Mouse (Mus musculus) testis, adult 2 months (tissue): ENCODE data around the gene Pax7.

Experiments used
- CTCF ChIP-seq: fragments of 200-500 bp; IDR thresholded peaks from 2 replicates; pipeline ENCODE4 v1.5.1; 2012; ENCODE audit warnings: low read depth, mild to moderate bottlenecking, inconsistent platforms, low read length, moderate library complexity; ENCODE audit not compliant: control insufficient read depth, insufficient read depth, insufficient replicate concordance
- POLR2A ChIP-seq: fragments of 200-500 bp; IDR thresholded peaks from 2 replicates; pipeline ENCODE4 v1.6.1; 2012; ENCODE audit warnings: low read depth, mild to moderate bottlenecking, inconsistent platforms, low read length, moderate library complexity; ENCODE audit not compliant: control insufficient read depth

DNA sequence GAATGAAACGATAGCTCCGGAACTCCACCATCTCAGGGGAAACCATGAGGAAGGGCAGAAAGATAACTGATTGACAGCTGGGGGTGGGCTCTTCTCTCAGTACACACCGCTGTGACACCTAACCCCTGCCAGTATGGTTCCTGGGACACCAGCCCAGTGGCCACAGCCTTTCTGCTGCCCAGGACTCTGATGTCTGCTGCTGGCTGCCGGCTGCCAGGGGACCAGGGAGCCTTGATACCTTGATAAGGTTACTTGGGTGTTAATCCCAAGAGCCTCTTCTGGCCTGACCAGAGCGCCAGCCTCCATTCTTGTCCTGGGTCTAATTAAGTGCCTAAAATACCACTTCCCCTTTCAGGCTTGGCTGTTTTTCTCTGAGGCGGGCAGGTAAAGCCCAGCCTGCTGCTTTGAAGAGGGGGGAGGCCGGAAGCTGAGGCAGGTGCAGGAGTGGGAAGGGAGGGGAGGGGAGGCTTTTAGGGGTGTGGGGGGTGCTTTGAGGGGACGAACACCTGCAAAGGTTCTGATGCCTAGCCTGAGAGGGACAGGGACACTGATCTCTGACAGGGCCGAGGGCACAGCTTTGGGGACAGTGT, 19.9 kb downstream of the Pax7 start:
- TF ChIP-seq CTCF = no peak
- no peak for TF ChIP-seq POLR2A
